Mouse (Mus musculus) embryonic facial prominence, embryonic 13.5 days (tissue): ENCODE results near the gene Nrxn3. TPM values are rescaled to one million over a fixed set of nuclear protein-coding genes. Genes with fewer than 3 reads are reported as not detected.

Experiments used
- ATAC-seq: fragments of 200-750 bp; cut with Nextera tagmentation; 2 replicates; pipeline ENCODE4 v1.8.0; 2017; ENCODE audit warnings: low read depth; ENCODE audit not compliant: insufficient number of reproducible peaks, insufficient read depth, low FRiP score, low TSS enrichment
- H3K27ac ChIP-seq: fragments of 300-500 bp; sonication (generic); 2 replicates; pipeline ENCODE4 v1.5.1; 2015; ENCODE audit warnings: moderate library complexity, mild to moderate bottlenecking, inconsistent platforms
- H3K27me3 ChIP-seq: fragments of 300-500 bp; sonication (generic); 2 replicates; pipeline ENCODE4 v1.6.1; 2015; ENCODE audit warnings: mild to moderate bottlenecking, inconsistent platforms
- H3K36me3 ChIP-seq: fragments of 300-500 bp; sonication (generic); 2 replicates; pipeline ENCODE4 v1.6.1; 2015; ENCODE audit warnings: mild to moderate bottlenecking, inconsistent platforms
- H3K4me1 ChIP-seq: fragments of 300-500 bp; sonication (generic); 2 replicates; pipeline ENCODE4 v1.6.1; 2015; ENCODE audit warnings: inconsistent platforms
- H3K4me2 ChIP-seq: fragments of 300-500 bp; sonication (generic); 2 replicates; pipeline ENCODE4 v1.6.1; 2015; ENCODE audit warnings: moderate library complexity, mild to moderate bottlenecking, inconsistent platforms
- H3K4me3 ChIP-seq: fragments of 300-500 bp; sonication (generic); 2 replicates; pipeline ENCODE4 v1.5.1; 2015; ENCODE audit warnings: mild to moderate bottlenecking, inconsistent platforms
- H3K9ac ChIP-seq: fragments of 300-500 bp; sonication (generic); 2 replicates; pipeline ENCODE4 v1.6.1; 2015; ENCODE audit warnings: mild to moderate bottlenecking, inconsistent platforms
- H3K9me3 ChIP-seq: fragments of 300-500 bp; sonication (generic); 2 replicates; pipeline ENCODE4 v1.6.1; 2016; ENCODE audit warnings: inconsistent platforms
- WGBS: fragments of 180-500 bp; shearing (Covaris S2); methylation state at CpG from one replicate; pipeline ENCODE4 v1.1.7; 2015; ENCODE audit warnings: mixed read lengths; 5-methylcytosine and 5-hydroxymethylcytosine counted together
- polyA plus RNA-seq: library from polyadenylated mRNA; unstranded; fragments of >200 nt; fragmentation: Nextera tagmentation; extraction: Ambion mirVana; gene quantifications from 2 replicates; pipeline ENCODE4 v1.2.1, GENCODE M21; 2015

The Nrxn3 gene
- polyA plus RNA-seq, 1 experiment from 2014 or later = 5.5 TPM

GRCm38 (mm10) chr12:88990753-88991152 lies 268.1 kb downstream of the Nrxn3 start:
- Histone ChIP-seq H3K9ac (no peak overlapping the region), H3K4me2 (no peak overlapping the region), H3K27ac (no peak overlapping the region), H3K36me3 (no peaks in the 10 kb centered on the region), H3K27me3 (no peaks in the 10 kb centered on the region), H3K4me1 (no peaks in the 10 kb centered on the region), H3K9me3 (no peaks in the 10 kb centered on the region), H3K4me3 (no peak overlapping the region)
- 74% methylated on average over 5 of the region's 5 CpGs for WGBS
- ATAC-seq = no peak

GRCm38 (mm10) chr12:88992141-88992540 lies 269.5 kb downstream of the Nrxn3 start:
- H3K27me3 ChIP-seq = no peaks in the 10 kb centered on the region
- WGBS = 1% methylated on average over 2 of the region's 2 CpGs
- no peaks in the 10 kb centered on the region for H3K4me1 ChIP-seq
- no peak for ATAC-seq
- no peak overlapping the region for H3K27ac ChIP-seq
- H3K9me3 ChIP-seq = no peaks in the 10 kb centered on the region
- H3K4me3 ChIP-seq = no peak overlapping the region
- H3K9ac ChIP-seq = no peak overlapping the region
- no peak overlapping the region for H3K4me2 ChIP-seq
- H3K36me3 ChIP-seq = no peaks in the 10 kb centered on the region

- H3K4me2 ChIP-seq = no peak overlapping the region
- no peaks in the 10 kb centered on the region for H3K4me1 ChIP-seq
- no peaks in the 10 kb centered on the region for H3K27me3 ChIP-seq
- no peak overlapping the region for H3K9ac ChIP-seq
- H3K9me3 ChIP-seq = no peaks in the 10 kb centered on the region
- no peaks in the 10 kb centered on the region for H3K36me3 ChIP-seq
- WGBS = 79% methylated on average over 4 of the region's 4 CpGs
- no peak for ATAC-seq
- no peak overlapping the region for H3K4me3 ChIP-seq
- no peak overlapping the region for H3K27ac ChIP-seq
Observed at GRCm38 (mm10) chr12:88993788-88994187, 271.1 kb downstream of the Nrxn3 start.

GRCm38 (mm10) chr12:89016436-89016835 lies 293.8 kb downstream of the Nrxn3 start:
- no peaks in the 10 kb centered on the region for H3K27me3 ChIP-seq
- H3K4me3 ChIP-seq = no peak overlapping the region
- H3K36me3 ChIP-seq = no peaks in the 10 kb centered on the region
- ATAC-seq = no peak
- no peak overlapping the region for H3K27ac ChIP-seq
- H3K4me2 ChIP-seq = no peak overlapping the region
- H3K9me3 ChIP-seq = no peaks in the 10 kb centered on the region
- H3K4me1 ChIP-seq = 0 out of 2 replicates have a peak, but pooled peaks cover 3% of the 10 kb centered on the region
- H3K9ac ChIP-seq = no peak overlapping the region
- WGBS = 87% methylated on average over 1 of the region's 1 CpGs

DNA sequence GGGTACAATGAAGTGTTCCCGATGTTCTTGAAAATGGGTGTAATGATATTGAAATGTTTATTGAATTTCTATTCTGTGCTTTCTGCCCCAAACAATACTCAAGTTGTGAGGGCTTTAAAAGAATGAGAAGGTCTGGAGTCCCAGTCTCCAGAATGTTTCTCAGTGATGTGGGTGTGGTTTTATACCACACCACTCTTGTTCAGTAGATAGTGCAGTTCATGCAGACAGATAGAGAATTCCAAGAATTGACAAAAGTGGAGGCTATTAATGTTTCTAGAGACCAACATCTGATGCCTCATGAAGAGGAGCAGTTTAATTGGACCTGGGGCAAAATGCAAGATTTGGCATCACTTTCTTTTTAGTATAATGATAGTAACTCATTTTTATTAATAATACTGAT lies 302.5 kb downstream of the Nrxn3 start:
- no peaks in the 10 kb centered on the region for H3K27me3 ChIP-seq
- H3K9me3 ChIP-seq = no peaks in the 10 kb centered on the region
- H3K36me3 ChIP-seq = no peaks in the 10 kb centered on the region
- no peak overlapping the region for H3K9ac ChIP-seq
- H3K4me3 ChIP-seq = no peak overlapping the region
- H3K4me1 ChIP-seq = 0 out of 2 replicates have a peak, but pooled peaks cover 3% of the 10 kb centered on the region
- ATAC-seq = no peak
- 100% methylated on average over 1 of the region's 1 CpGs for WGBS
- H3K27ac ChIP-seq = no peak overlapping the region
- H3K4me2 ChIP-seq = no peak overlapping the region

DNA sequence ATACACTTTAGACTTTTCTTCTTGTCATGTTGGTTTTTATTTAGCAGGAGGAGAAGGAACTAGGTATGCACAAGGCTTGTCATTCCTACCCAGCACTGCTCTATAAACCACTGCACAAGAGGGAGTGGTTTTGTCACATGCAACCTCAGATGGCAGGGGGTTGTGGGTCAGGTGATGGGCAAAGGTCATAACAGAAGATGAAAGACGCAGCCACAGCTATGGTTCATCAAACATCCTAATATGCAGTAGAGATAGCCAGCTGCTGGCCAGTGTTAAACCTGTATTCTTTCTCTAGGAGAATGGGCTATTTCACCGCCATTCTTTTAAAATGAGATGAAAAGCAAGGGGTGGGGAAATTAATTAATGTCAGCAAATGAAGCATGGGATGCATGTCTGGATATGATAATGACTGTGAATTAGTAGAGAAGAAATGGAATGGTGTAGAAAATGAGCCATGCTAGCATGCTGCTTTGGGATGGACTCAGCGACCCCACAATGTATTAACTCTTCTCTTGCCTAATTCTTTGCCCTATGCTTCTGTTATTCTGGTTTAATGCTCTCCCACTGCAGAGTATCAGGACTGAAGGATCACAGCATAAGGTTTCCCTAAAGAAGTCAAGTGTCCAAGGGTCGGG lies 313.4 kb downstream of the Nrxn3 start:
- ATAC-seq = no peak
- no peak overlapping the region for H3K4me3 ChIP-seq
- no peak overlapping the region for H3K4me2 ChIP-seq
- no peak overlapping the region for H3K9ac ChIP-seq
- no peaks in the 10 kb centered on the region for H3K4me1 ChIP-seq
- 77% methylated on average over 4 of the region's 4 CpGs for WGBS
- no peaks in the 10 kb centered on the region for H3K36me3 ChIP-seq
- H3K27me3 ChIP-seq = no peaks in the 10 kb centered on the region
- no peaks in the 10 kb centered on the region for H3K9me3 ChIP-seq
- no peak overlapping the region for H3K27ac ChIP-seq

DNA sequence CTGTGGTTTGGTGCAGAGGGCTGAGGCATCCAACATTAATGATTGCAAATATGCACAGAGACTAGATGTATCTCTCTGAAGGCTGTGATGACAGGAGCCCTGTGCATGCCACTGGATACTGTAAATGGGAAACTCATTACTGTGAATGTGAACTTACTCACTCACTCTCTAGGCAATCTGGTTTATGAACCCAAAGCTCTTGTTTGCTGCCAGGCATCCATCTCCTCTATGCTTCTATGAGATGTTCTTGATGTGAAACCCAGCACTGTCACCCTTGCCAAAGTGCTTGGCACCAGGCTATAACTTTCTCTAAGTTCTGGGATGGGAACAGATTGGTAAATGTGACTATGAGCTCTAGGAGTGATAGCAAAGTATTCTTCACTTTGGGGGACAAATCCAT lies 317.5 kb downstream of the Nrxn3 start:
- H3K9me3 ChIP-seq = no peaks in the 10 kb centered on the region
- no peaks in the 10 kb centered on the region for H3K36me3 ChIP-seq
- H3K4me2 ChIP-seq = no peak overlapping the region

GRCm38 (mm10) chr12:89041429-89042107 lies 318.9 kb downstream of the Nrxn3 start:
- H3K4me2 ChIP-seq = no peak overlapping the region
- WGBS = 82% methylated on average over 2 of the region's 2 CpGs

More for the DNA sequence above, 317.5 kb downstream of the Nrxn3 start:
- Histone ChIP-seq H3K27ac (no peak overlapping the region), H3K4me1 (no peaks in the 10 kb centered on the region), H3K9ac (no peak overlapping the region), H3K27me3 (no peaks in the 10 kb centered on the region), H3K4me3 (no peak overlapping the region)
- no peak for ATAC-seq

DNA sequence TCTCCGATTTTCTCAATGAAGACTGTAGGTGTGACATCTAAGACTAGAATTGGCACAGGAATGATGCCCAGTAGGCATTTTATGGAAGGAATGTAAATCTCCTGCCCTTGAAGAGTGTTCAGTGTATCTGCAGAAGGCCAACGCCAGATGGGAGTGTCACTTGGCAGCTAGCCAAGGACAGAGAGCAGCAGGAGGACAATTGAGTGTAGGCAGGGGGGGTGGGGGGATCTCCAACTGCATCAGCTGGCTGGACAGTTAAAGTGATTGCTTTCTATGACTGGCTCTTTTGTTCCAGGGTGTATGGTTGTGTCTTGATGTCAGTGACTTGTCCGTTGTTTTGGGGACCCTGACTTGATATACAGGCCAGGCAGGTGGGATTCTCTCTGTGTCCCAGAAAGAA lies 326.6 kb downstream of the Nrxn3 start:
- H3K4me2 ChIP-seq = no peak overlapping the region
- no peaks in the 10 kb centered on the region for H3K27me3 ChIP-seq
- no peaks in the 10 kb centered on the region for H3K36me3 ChIP-seq
- no peaks in the 10 kb centered on the region for H3K4me1 ChIP-seq
- no peaks in the 10 kb centered on the region for H3K9me3 ChIP-seq
- H3K9ac ChIP-seq = no peak overlapping the region
- no peak overlapping the region for H3K4me3 ChIP-seq
- ATAC-seq = no peak
- WGBS = 41% methylated on average over 3 of the region's 3 CpGs
- H3K27ac ChIP-seq = no peak overlapping the region

More at GRCm38 (mm10) chr12:89041429-89042107, 318.9 kb downstream of the Nrxn3 start:
- Histone ChIP-seq H3K9ac (no peak overlapping the region), H3K27me3 (no peaks in the 10 kb centered on the region), H3K4me3 (no peak overlapping the region), H3K9me3 (no peaks in the 10 kb centered on the region), H3K36me3 (no peaks in the 10 kb centered on the region), H3K4me1 (no peaks in the 10 kb centered on the region), H3K27ac (no peak overlapping the region)
- no peak for ATAC-seq

GRCm38 (mm10) chr12:89049686-89050085 lies 327.0 kb downstream of the Nrxn3 start:
- no peak overlapping the region for H3K4me3 ChIP-seq
- no peak overlapping the region for H3K27ac ChIP-seq
- H3K9me3 ChIP-seq = no peaks in the 10 kb centered on the region
- no peak overlapping the region for H3K4me2 ChIP-seq
- H3K9ac ChIP-seq = no peak overlapping the region
- ATAC-seq = no peak
- H3K36me3 ChIP-seq = no peaks in the 10 kb centered on the region
- H3K4me1 ChIP-seq = no peaks in the 10 kb centered on the region
- no peaks in the 10 kb centered on the region for H3K27me3 ChIP-seq

- Histone ChIP-seq H3K9ac (no peak overlapping the region), H3K4me2 (no peak overlapping the region), H3K27ac (no peak overlapping the region), H3K4me1 (no peaks in the 10 kb centered on the region), H3K27me3 (no peaks in the 10 kb centered on the region), H3K4me3 (no peak overlapping the region), H3K9me3 (no peaks in the 10 kb centered on the region), H3K36me3 (no peaks in the 10 kb centered on the region)
- ATAC-seq = no peak
Observed at GRCm38 (mm10) chr12:89072436-89072835, 349.8 kb downstream of the Nrxn3 start.

- Histone ChIP-seq H3K4me1 (no peaks in the 10 kb centered on the region), H3K4me2 (no peak overlapping the region), H3K9ac (no peak overlapping the region), H3K27me3 (no peaks in the 10 kb centered on the region), H3K27ac (no peak overlapping the region), H3K4me3 (no peak overlapping the region), H3K9me3 (no peaks in the 10 kb centered on the region), H3K36me3 (no peaks in the 10 kb centered on the region)
- 70% methylated on average over 5 of the region's 5 CpGs for WGBS
- ATAC-seq = no peak
Observed at GRCm38 (mm10) chr12:89073167-89073743, 350.6 kb downstream of the Nrxn3 start.
